Mouse (Mus musculus) embryonic facial prominence, embryonic 10.5 days (tissue): ENCODE data around the gene Gm9887. TPM values are rescaled to one million over a fixed set of nuclear protein-coding genes. Genes with fewer than 3 reads are reported as not detected.
"Not testable (repeated sequence)": the region's sequence is repeated elsewhere in the genome, so short reads cannot be mapped to it uniquely, and the experiment has no call there.

Experiments
- DNase-seq: peaks from one replicate; pipeline ENCODE4 v3.0.0-alpha.2; 2017; ENCODE audit warnings: low spot score
- H3K27ac ChIP-seq: fragments of 300-500 bp; sonication (generic); replicated peaks from 2 replicates; pipeline ENCODE4 v1.5.1; 2016; ENCODE audit warnings: mild to moderate bottlenecking
- H3K27me3 ChIP-seq: fragments of 300-500 bp; sonication (generic); replicated peaks from 2 replicates; pipeline ENCODE4 v1.6.1; 2016; ENCODE audit warnings: low read depth, mild to moderate bottlenecking; ENCODE audit not compliant: poor library complexity, severe bottlenecking
- H3K36me3 ChIP-seq: fragments of 300-500 bp; sonication (generic); replicated peaks from 2 replicates; pipeline ENCODE4 v1.6.1; 2016; ENCODE audit warnings: mild to moderate bottlenecking, moderate library complexity
- H3K4me1 ChIP-seq: fragments of 300-500 bp; sonication (generic); 2 replicates; pipeline ENCODE4 v1.6.1; 2016
- H3K4me3 ChIP-seq: fragments of 300-500 bp; sonication (generic); 2 replicates; pipeline ENCODE4 v1.5.1; 2016; ENCODE audit warnings: mild to moderate bottlenecking, moderate library complexity
- H3K9me3 ChIP-seq: fragments of 300-500 bp; sonication (generic); 2 replicates; pipeline ENCODE4 v1.6.1; 2016; ENCODE audit warnings: mild to moderate bottlenecking
- WGBS: fragments of 180-500 bp; shearing (Covaris S2); methylation state at CpG from one replicate; pipeline ENCODE4 v1.1.7; 2016; 5-methylcytosine and 5-hydroxymethylcytosine counted together
- polyA plus RNA-seq: library from polyadenylated mRNA; unstranded; fragments of >200 nt; fragmentation: Nextera tagmentation; extraction: Ambion mirVana; gene quantifications from 2 replicates; pipeline ENCODE4 v1.2.1, GENCODE M21; 2016

Gm9887 gene
- polyA plus RNA-seq, 1 experiment from 2014 or later: 0.90 TPM

DNA sequence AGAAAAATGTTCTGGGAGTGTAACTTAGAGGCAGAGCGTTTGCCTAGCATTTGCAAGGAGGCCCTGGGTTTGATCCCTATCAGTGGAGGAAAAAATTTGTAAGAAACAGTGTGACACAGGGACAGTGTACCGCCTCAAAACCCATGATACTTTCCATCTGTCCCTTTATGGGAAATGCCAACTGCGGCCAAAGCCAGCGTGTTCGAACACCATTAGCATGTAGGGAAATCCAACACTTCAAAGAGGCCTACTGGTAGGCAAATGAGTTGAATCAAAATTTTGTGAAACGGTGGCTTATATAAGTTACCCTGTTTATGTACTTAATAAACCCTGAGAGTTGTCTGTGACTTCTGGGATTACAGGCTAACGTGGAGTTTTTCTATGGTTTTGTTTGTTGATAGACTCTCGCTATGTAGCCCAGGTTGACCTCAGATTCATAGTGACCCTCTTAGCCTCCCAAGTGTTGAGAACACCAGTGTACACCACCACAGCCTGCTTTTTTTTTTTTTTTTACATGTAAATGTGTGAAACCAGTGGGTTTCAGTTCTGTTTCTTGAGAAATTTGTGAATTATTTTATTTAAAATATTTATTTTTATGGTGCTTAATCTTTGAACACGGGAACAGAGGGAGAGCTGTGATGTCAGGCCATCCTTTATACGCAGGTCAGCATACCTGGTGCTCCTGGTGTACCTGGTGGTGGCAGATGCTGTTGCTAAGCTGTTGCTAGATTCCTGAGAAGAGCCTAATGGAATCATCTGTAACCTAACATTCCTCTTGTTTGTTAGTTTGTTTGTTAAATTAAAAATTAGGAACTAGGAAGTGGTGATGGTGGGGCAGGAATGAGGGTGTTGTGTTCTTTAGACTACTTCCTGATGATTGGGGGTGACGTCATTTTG is 6.5 kb upstream of the Gm9887 start:
- Histone ChIP-seq H3K36me3 (peaks cover 41% of the 10 kb centered on the region), H3K27ac (no peak overlapping the region), H3K27me3 (no peaks in the 10 kb centered on the region), H3K9me3 (no peaks in the 10 kb centered on the region), H3K4me3 (no peak overlapping the region), H3K4me1 (peaks cover 15% of the 10 kb centered on the region)
- 91% methylated on average over 11 of the region's 11 CpGs for whole genome bisulfite sequencing
- DNase-seq: no peak

DNA sequence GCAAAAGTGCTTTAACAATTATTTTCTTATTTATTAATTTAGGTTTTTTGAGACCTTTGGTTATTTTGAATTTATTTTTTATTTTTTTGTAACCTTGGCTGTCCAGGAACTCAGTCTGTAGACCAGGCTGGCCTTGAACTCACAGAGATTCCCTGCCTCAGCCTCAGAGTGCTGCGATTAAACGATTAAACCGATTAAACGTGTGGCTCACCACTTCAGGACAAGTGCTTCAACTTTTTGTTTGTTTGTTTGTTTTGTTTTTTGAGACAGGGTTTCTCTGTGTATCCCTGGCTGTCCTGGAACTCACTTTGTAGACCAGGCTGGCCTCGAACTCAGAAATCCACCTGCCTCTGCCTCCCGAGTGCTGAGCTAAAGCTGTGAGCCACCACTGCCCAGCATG is 5.4 kb upstream of the Gm9887 start:
- H3K4me1 ChIP-seq: peaks cover 23% of the 10 kb centered on the region
- H3K4me3 ChIP-seq, DNase-seq, H3K27me3 ChIP-seq, H3K27ac ChIP-seq, H3K9me3 ChIP-seq: not testable (repeated sequence)
- 93% methylated on average over 6 of the region's 6 CpGs for WGBS
- H3K36me3 ChIP-seq: peaks cover 47% of the 10 kb centered on the region

DNA sequence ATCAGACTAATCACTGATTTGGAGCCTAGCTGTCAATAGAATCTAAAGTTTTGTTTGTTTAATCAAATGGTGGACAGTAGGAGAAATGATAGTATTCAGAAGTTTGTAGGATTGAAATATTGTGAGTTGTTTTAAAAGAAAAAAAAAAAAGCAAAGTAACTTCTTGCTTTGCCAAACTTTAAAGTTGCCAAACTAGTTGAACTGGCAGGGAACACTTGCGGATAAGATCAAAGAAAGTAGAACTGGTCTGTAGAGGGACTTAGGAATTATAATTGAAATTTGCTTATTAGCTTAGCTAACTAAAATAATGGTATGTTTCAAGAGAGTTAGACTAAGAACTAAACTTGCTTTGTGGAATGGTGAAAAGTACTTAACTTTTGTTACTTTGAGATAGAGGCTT is 4.9 kb upstream of the Gm9887 start:
- Histone ChIP-seq H3K27ac (no peak overlapping the region), H3K27me3 (no peaks in the 10 kb centered on the region), H3K9me3 (no peaks in the 10 kb centered on the region), H3K4me1 (peaks cover 23% of the 10 kb centered on the region), H3K4me3 (no peak overlapping the region), H3K36me3 (peaks cover 47% of the 10 kb centered on the region)
- WGBS: 93% methylated on average over 1 of the region's 1 CpGs
- no peak for DNase-seq

DNA sequence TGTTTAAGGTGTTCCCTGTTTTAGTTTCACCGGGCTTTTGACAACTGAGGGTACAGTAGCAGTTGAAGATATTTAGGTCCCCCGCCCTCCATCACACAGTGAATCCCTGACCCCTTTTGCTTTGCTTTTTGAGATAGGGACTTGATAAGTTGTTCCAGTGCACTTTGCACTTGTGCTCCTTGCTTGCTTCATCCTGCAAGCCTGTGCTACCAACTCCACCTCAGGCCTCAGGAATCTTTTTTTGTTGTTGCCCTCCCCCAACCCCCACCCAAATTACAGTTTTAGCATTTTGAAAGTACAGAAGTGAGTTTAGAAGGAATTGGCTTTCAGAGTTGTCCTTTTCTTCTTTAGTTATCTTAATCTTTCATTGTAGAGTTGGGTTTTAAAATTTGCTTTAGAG is 3.9 kb upstream of the Gm9887 start:
- 89% methylated on average over 2 of the region's 2 CpGs for WGBS
- Histone ChIP-seq H3K27ac (no peak overlapping the region), H3K36me3 (peaks cover 47% of the 10 kb centered on the region), H3K4me1 (peaks cover 23% of the 10 kb centered on the region), H3K27me3 (no peaks in the 10 kb centered on the region), H3K4me3 (no peak overlapping the region), H3K9me3 (no peaks in the 10 kb centered on the region)
- DNase-seq: no peak

DNA sequence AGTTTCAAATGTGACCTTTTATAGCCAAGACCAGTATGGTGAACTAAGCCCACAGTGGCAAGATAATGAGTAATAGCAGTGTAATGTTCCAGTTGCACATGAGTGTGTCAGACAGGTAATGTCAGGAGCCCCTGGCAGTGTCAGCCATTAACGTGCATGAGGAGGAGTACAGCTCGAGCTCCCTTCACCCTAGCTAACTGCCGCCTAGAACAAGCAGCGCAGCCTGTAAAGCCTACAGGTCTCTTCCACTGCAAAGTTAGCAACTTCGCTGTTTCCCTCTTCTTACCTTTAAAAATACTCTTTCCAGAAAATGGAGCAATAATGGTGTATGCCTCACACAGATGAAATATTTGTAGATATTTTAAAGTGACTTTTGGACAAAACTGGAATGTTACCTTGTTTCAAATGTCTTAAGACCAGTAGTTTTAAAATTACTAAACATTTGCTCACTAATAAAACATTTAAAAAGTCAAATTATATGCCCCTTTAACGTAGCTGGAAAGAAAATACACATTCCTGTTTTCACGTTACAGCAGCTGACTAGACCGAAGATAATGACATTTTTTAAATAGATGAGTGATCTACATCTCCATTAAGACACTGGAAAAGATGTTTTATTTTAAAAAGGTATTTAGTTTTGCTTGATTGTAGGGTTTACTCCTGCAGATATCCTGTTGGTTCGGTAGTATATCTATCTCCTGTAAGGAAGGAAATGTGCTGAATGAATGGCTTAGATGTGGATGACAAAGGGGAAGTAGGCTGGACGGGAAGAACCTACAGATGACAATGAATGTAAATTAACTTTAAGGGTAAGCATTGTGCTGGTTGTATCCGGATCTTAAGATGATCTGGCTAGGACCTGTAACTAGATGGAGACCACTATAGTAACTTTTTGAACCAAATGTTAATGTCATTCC is 1.9 kb upstream of the Gm9887 start:
- peak overlapping the region; percentile 98 for H3K4me3 ChIP-seq
- H3K27me3 ChIP-seq: no peaks in the 10 kb centered on the region
- WGBS: 61% methylated on average over 11 of the region's 11 CpGs
- H3K36me3 ChIP-seq: peaks cover 40% of the 10 kb centered on the region
- H3K4me1 ChIP-seq: peaks cover 28% of the 10 kb centered on the region
- H3K27ac ChIP-seq: no peak overlapping the region
- no peaks in the 10 kb centered on the region for H3K9me3 ChIP-seq
- DNase-seq: no peak

DNA sequence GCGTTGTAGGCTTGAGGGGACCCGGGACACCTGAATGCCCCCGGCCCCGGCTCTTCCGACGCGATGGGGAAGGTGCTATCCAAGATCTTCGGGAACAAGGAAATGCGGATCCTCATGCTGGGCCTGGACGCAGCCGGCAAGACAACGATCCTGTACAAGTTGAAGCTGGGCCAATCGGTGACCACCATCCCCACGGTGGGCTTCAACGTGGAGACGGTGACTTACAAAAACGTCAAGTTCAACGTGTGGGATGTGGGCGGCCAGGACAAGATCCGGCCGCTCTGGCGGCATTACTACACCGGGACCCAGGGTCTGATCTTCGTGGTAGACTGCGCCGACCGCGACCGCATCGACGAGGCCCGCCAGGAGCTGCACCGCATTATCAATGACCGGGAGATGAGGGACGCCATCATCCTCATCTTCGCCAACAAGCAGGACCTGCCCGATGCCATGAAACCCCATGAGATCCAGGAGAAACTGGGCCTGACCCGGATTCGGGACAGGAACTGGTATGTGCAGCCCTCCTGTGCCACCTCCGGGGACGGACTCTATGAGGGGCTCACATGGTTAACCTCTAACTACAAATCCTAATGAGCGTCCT is 573 bp upstream of the Gm9887 start:
- WGBS: under 1% methylated on average over 42 of the region's 42 CpGs
- peak overlapping the region; percentile 97 for H3K27ac ChIP-seq
- H3K4me1 ChIP-seq: peaks cover 28% of the 10 kb centered on the region
- peak overlapping the region; percentile 98 for H3K4me3 ChIP-seq
- H3K27me3 ChIP-seq: no peaks in the 10 kb centered on the region
- H3K9me3 ChIP-seq: no peaks in the 10 kb centered on the region
- DNase-seq: peak; percentile 54
- H3K36me3 ChIP-seq: peaks cover 29% of the 10 kb centered on the region

DNA sequence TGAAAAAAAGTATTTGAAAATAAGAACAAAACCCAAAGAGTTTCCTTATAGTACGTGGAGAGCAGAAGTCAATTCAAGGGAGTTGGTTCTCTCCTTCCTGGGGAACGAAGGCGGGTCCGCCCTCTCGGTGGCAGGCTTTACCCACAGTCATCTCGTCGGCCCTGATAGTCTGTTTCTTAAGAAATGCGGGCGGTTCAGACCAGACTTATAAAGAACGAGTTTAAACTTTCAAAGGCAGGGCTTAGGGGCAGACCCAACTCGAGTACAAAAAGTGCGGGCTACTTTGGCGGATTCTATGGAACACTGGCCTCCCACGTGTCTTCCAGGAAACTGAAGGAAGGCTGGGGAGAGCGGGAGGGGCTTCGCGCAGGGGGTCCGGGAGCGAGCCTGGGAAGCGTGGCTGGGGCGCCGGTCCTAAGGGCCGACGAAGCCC is 821 bp downstream of the Gm9887 start:
- Histone ChIP-seq H3K4me1 (peaks cover 28% of the 10 kb centered on the region), H3K27me3 (no peaks in the 10 kb centered on the region), H3K9me3 (no peaks in the 10 kb centered on the region), H3K4me3 (peak overlapping the region; percentile 98), H3K27ac (peak overlapping the region; percentile 97), H3K36me3 (peaks cover 21% of the 10 kb centered on the region)
- under 1% methylated on average over 24 of the region's 24 CpGs for WGBS
- no peak for DNase-seq

DNA sequence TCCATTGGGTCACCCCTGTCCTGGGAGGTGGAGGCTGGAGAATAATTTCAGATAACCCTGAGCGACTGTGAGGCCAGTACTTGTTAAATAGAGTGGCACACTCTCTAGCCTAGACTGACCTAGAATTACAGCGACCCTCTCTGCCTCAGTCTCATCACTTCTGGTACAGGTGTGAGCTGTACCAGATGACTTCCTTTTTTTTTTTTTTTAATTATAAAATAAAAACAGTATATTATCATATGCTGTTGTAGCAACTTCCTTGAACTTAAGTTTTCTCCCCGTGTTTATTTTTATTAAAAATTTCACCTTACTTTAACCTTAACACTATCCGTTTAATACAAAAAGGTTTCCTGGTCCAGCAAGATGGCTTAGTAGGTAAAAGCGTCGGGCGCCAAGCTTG is 1.3 kb downstream of the Gm9887 start:
- Histone ChIP-seq H3K4me1 (peaks cover 28% of the 10 kb centered on the region), H3K36me3 (peaks cover 17% of the 10 kb centered on the region), H3K4me3 (peak overlapping the region; percentile 98), H3K27me3 (no peaks in the 10 kb centered on the region), H3K27ac (peak overlapping the region; percentile 97), H3K9me3 (no peaks in the 10 kb centered on the region)
- DNase-seq: no peak
- 15% methylated on average over 7 of the region's 7 CpGs for WGBS

DNA sequence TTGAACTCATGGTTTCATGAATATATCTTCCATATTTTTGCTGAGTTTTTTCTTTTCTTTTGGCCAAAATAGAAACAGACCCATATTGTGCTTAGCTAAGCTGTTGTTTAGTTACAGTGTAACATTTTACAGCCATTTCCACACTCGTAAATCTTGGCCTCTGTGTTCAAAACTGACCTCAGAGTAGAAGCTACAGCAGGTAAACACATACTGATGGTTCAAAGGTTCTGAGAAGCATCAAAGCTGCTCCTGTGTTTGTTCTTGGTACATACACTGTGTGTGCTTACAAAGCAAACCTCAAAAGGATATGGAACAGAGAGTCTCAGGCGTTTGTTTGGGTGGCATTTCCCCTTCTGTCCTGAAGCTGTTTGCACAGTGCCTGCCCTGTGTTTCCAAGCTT is 4.7 kb downstream of the Gm9887 start:
- no peaks in the 10 kb centered on the region for H3K27me3 ChIP-seq
- H3K4me1 ChIP-seq: peaks cover 15% of the 10 kb centered on the region
- H3K9me3 ChIP-seq: no peaks in the 10 kb centered on the region
- no peak overlapping the region for H3K27ac ChIP-seq
- no peaks in the 10 kb centered on the region for H3K36me3 ChIP-seq
- no peak overlapping the region for H3K4me3 ChIP-seq
- DNase-seq: no peak
- WGBS: 71% methylated on average over 2 of the region's 2 CpGs

DNA sequence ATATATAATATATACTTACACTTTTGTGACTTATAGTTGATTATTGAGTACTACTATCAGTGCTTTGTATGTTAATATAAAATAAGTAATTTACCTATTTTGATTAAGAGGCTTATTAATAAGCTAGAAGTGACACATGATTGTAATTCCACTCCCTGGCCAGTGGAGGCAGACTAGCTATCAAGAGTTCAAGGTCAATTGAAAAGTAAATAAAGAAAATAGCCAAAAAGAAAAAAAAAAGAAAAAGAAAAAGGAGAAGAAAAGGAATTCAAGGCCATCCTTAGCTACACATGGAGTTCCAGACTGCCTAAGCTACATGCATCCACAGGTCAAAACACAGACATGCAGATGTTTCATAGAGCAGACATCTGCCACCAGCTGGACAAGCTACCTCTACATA is 5.8 kb downstream of the Gm9887 start:
- Histone ChIP-seq H3K27me3 (no peaks in the 10 kb centered on the region), H3K4me1 (peaks cover 23% of the 10 kb centered on the region), H3K4me3 (no peak overlapping the region), H3K9me3 (no peaks in the 10 kb centered on the region), H3K36me3 (no peaks in the 10 kb centered on the region), H3K27ac (no peak overlapping the region)
- no peak for DNase-seq

DNA sequence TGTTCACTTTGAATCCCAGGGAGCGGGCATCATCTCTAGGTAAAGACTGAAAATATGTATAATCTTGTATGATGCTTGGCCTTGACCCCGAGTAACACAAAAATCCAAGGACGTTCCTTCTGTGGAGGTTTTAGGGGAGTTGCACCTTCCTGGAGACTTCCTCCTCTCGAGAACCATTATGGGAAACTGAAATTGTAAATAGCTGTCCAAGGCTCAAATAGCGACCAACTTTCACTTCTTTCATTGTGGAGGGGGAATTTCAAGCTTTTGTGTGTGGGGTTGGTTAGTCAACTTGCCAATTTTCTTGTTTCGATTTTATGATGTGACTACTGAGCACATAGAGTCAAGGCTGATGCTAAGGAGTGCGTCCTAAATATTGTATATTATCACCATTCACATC is 6.5 kb downstream of the Gm9887 start:
- Histone ChIP-seq H3K9me3 (no peaks in the 10 kb centered on the region), H3K36me3 (no peaks in the 10 kb centered on the region), H3K4me1 (peaks cover 20% of the 10 kb centered on the region), H3K27me3 (no peaks in the 10 kb centered on the region), H3K27ac (no peak overlapping the region), H3K4me3 (no peak overlapping the region)
- 79% methylated on average over 7 of the region's 7 CpGs for WGBS
- no peak for DNase-seq

DNA sequence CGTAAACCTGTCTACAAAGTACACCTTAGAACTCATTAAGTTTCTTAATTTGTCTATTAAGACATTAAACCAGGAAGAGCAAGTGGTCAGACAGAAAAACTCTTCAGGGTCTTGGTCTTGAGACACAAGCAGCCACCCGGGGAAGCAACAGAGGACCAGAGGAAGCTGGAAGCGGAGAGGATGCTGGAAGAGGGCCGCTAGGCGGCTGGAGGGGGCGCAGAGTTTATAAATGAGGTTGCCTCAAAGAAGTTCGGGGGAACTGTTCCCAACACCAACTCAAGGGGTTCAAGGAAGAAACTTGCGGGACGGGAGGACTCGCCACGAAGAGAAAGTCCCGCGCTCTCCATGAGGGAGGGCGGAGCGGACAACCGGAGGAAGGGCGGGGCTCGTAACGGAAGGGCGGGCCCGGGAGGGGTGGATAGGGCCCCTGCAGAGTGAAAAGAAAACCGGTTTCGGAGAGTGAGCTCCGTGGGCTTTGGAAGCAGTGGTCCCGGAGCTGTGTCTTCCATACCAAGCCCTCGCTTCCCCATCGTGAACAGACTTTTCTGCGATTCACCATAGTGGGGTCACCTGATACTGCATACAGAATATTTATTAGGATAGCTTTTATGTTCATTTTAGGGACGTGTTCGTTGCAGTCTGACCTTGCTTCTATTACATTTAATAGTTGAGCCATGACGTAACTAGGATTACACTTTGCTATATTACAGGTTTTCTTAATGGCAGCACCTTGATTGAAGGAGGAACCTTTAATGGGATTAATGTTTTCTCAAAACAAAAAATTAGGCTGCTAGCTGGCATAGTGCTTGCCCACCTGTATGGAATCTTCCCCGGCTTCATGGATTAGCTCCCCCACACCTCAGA is 8.1 kb downstream of the Gm9887 start:
- Histone ChIP-seq H3K4me3 (peak overlapping the region; percentile 66), H3K27me3 (no peaks in the 10 kb centered on the region), H3K36me3 (no peaks in the 10 kb centered on the region), H3K27ac (peak overlapping the region; percentile 91), H3K4me1 (peaks cover 18% of the 10 kb centered on the region), H3K9me3 (no peaks in the 10 kb centered on the region)
- DNase-seq: peak; percentile 81
- 5% methylated on average over 32 of the region's 32 CpGs for WGBS
